Mouse (Mus musculus): Measurements from ENCODE around the gene Vmn1r191.
"Not testable (repeated sequence)": the region's sequence is repeated elsewhere in the genome, so short reads cannot be mapped to it uniquely, and the experiment has no call there.

Gene Vmn1r191

DNA sequence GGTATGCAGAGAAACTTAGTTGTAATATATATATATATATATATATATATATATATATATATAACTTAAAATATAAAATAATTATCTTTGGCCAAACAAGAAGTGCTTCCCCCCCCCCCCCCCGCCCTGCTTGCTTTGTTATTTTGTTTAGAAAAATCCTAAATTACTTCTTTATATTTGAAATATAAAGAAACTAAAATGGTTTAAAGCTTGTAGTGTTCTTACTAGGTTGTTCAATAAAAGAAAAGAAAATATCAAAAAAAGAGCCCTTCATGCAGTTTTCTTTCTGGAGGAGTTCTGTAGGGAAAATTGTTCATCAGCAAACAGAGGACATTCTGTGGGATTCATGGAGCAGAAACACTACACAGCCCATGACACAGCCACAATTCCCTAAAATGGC lies at the start of gene Vmn1r191:
Vmn1r191 (minus strand) TSS at position 101 of the 400 bp plus-strand sequence.
- DNase-seq (ENCODE audit: inconsistent ontology term), result no peak

DNA sequence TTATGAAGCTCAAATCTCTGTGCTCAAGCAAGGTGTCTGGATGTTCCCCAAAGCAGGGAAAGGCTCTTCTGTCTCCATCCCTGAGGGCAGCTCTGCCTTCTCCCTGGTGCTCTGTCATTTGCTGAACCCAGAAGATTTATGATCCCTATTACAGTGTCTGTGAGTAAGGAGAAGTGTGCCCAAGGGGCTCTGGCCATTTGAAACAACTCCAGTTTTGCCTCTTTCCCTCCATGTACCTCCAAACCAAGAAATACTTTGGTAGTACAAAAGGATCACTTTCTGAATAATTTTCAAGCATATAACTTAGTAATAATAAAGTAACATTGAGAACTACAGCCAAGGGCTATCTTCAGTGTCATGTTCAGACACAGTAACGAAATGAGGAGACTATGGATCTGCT lies 39.3 kb upstream of the Vmn1r191 start, which contains the start of gene Vmn1r193:
Vmn1r193 (minus strand) TSS at position 101 of the 400 bp plus-strand sequence.
- not testable (repeated sequence) for DNase-seq (ENCODE audit: inconsistent ontology term)

DNA sequence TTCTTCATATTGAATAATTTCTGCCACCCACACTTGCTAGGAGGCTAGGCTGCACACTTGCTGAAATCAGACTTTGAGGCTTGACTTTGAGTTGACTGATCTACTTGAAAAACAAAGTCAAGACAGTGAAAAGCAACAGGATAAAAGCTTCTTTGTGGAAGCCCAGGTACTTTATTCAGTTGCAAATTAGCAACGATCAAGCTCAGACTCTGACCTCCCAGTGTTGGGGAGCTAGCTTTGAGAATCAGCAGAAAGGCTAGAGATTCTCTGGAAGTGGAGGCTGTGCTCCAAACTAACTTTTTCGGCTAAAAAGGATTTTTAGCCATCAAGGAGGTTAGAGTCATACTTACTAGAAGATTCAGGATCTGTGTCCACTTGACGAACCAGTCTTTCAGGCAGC lies 9.0 kb upstream of the Vmn1r191 start:
- not testable (repeated sequence) for DNase-seq (ENCODE audit: inconsistent ontology term)

DNA sequence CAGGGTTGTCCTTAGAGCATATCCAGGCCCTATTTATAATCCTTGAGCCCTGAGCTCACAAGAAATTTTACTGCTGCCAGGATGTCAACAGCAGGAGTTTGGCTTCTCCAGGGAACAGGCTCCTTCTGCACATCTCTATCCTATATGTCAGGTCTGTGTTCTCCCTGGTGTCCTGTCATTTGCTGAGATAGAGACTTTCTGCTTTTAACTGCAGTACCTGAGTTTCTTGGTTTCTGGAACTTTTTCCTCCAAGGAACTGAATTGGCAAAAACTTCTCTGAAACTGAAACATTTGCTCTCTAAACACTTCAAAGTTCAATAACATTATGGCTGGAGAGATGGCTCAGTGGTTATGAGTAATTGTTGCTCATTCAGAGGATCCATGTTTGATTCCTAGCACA lies 7.3 kb upstream of the Vmn1r191 start, which contains the start of gene Vmn1r192:
Vmn1r192 (minus strand) TSS at position 101 of the 400 bp plus-strand sequence.
- DNase-seq (ENCODE audit: inconsistent ontology term), result no peak

DNA sequence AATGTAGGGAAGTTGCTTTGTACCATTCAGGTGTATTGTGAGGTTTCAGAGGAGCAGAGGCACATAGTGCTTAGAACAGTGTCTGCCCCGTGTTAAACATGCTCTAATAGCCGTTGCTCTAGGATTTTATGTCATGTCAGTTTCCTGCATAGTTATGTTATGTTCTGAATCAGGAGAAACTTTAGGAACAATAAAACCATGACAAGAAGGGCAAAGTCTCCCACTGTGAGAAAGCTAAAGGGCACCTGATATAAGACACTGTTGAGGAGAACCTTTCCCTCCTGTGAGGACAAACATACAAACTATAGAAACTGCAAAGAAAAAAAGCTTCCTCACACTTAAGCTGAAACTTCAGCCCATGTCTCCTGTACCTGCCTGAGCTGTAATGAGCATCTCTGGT lies 6.6 kb upstream of the Vmn1r191 start:
- DNase-seq (ENCODE audit: inconsistent ontology term), result no peak

DNA sequence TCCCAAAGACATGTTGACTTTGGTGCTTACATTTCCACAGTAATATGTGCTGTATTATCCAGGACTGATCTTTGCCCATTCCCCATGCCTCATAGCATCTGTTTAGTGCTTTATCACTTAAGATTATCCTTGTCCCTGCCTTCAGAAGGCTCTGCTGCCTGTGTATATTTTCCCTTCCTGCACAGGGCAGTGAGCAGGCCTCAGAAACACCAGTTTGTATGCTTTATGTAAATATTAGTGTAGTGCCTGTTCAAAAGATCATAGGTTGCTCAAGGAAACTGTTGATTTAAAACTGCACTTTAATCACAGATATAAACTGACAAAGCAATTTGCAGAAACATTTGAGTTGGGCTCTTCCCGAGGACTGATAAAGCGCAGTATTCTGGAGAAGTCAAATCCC lies 5.5 kb upstream of the Vmn1r191 start:
- DNase-seq (ENCODE audit: inconsistent ontology term), result no peak

DNA sequence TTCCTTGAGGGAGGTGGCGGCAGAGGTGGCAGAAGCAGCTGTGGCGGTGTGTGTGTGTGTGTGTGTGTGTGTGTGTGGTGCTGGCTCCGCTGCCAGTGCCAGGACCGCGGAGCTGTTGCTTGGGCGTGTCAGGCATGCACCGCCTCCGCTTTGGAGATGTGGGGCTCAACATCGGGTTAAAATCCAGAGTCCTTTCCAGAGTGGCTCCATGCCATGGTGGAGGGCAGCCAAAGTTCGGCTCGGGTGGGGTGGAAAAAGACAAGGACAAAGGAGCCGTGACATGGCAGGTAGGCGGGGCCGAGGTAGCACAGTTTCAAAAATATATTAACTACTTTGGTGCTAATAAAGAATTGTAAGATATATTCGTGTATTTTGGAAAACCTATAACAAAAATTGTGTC lies 15.4 kb downstream of the Vmn1r191 start:
- DNase-seq (ENCODE audit: inconsistent ontology term), result no peak

DNA sequence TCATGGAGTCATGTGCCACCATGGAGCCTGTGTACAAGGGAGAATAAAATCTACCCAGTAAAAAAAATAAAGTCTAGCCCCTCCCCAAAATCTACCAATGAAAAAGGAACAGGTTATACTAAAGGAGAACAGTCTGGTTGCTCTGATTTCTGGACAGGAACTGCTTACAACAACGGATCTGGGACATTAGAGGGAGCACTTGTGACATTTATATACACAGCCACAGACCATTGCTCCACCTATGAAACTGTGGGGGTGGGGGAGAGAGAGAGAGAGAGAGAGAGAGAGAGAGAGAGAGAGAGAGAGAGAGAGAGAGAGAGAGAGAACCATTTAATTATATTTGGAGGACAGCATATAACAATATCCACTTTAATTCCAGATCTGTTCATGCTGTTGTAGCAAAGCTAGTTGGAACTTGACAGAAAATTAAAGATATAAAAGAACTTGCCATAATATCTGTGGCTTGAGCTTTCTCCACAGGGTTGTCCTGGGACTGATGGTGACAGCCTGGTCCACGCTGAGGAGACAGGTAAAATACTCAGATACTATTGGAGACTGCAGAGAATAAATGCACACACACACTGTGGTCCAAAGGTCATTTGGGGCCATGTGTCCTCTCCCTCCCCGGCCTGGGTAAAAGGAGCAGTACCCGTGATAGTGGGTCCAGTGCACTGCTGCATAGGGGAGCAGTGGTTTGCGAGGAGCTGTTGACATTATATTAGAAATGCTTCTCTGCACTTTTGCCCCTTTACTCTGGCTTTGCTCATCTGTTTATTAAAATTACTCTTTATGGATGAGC lies 47.1 kb downstream of the Vmn1r191 start:
- DNase-seq (ENCODE audit: inconsistent ontology term), result not testable (repeated sequence)
